Mouse (Mus musculus): Measurements from ENCODE around the gene Rnf215.

DNA sequence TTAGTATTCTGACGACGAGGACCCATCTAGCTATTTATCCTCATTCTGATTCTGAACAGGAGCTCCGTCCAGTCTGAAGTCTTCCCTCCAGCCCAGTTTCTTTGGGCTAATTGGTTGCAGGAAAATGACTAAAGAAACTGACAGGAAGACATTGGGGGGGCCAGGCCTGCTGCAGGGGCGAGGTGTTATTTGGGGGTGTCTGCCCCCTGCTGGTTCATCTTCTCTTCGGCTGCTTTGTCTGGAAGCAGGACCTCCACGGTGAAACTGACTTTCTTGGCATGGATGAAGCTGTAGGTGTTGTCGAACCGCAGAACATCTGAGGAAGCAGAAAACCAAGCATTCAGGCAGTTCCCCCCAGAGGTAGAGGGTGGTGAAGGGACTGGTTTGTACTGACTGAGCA, 36.9 kb upstream of the Rnf215 start:
- TF ChIP-seq POLR2A (IDR thresholded peaks at IDR 0.05; ENCODE audit: extremely low read depth, insufficient read depth, low read length) (no peak), CTCF (IDR thresholded peaks at IDR 0.05; ENCODE audit: extremely low read depth, insufficient read depth, low read length) (0 out of 2 replicates have a peak, but pooled peaks have one; percentile 11)
